Mouse (Mus musculus): ENCODE results near the gene Gm17535.
"Not testable (repeated sequence)": the region's sequence is repeated elsewhere in the genome, so short reads cannot be mapped to it uniquely, and the experiment has no call there.

DNA sequence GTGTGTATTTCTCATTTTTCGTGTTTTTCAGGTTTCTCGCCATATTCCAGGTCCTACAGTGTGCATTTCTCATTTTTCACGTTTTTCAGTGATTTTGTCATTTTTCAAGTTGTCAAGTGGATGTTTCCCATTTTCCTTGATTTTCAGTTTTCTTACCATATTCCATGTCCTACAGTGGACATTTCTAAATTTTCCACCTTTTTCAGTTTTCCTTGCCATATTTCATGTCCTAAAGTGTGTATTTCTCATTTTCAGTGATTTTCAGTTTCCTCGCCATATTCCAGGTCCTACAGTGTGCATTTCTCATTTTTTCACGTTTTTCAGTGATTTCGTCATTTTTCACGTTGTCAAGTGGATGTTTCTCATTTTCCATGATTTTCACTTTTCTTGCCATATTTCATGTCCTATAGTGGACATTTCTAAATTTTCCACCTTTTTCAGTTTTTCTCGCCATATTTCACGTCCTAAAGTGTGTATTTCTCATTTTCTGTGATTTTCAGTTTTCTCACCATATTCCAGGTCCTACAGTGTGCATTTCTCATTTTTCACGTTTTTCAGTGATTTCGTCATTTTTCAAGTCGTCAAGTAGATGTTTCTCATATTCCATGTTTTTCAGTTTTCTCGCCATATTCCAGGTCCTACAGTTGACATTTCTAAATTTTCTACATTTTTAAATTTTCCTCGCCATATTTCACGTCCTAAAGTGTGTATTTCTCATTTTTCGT is 5.0 kb upstream of the Gm17535 start:
- TF ChIP-seq CTCF (IDR thresholded peaks at IDR 0.05; ENCODE audit: low read depth); EP300 (optimal IDR thresholded peaks at IDR 0.05): not testable (repeated sequence)

All from stomach, postnatal 0 days (tissue).